Comparison of ENCODE assay signal across 8 mouse cellular contexts in genomic region chr4:57202660-57203361, GRCm38 (mm10). TPM values are rescaled to one million over a fixed set of nuclear protein-coding genes. Genes with fewer than 3 reads are reported as not detected.
DNase-seq lines count a peak whose midpoint lies in the region; ATAC-seq and TF ChIP-seq lines count a peak whose summit lies in the region.

No protein-coding gene starts in this region.

- H3K4me1 ChIP-seq in lung, embryonic 15.5 days = 0 out of 2 replicates have a peak, but pooled peaks cover 8% of the 10 kb centered on the region
- no peaks in the 10 kb centered on the region for H3K4me1 ChIP-seq in cerebellum, adult 2 months (ENCODE audit: control insufficient read depth, insufficient read depth, low read length)
- 0 out of 2 replicates have a peak, but pooled peaks cover 4% of the 10 kb centered on the region for H3K4me1 ChIP-seq in forebrain, embryonic 12.5 days

- peak overlapping the region; percentile 34; the same call in 1 of the 2 replicates for H3K27ac ChIP-seq in lung, embryonic 15.5 days
- H3K27ac ChIP-seq in cerebellum, adult 2 months (ENCODE audit: insufficient read depth, low read length) = no peak overlapping the region
- no peak overlapping the region for H3K27ac ChIP-seq in forebrain, embryonic 12.5 days

- WGBS in lung, embryonic 15.5 days = 38% methylated on average over 10 of the region's 10 CpGs
- WGBS in cerebellum, adult 2 months = 79% methylated on average over 10 of the region's 10 CpGs
- WGBS in forebrain, embryonic 12.5 days = 66% methylated on average over 10 of the region's 10 CpGs

- no peaks in the 10 kb centered on the region for H3K27me3 ChIP-seq in lung, embryonic 15.5 days
- no peaks in the 10 kb centered on the region for H3K27me3 ChIP-seq in cerebellum, adult 2 months (ENCODE audit: control insufficient read depth, insufficient read depth, low read length)
- H3K27me3 ChIP-seq in forebrain, embryonic 12.5 days = no peaks in the 10 kb centered on the region

- DNase-seq in frontal cortex, postnatal 25 days (ENCODE audit: low spot score in 2 of 2) = no peak
- DNase-seq in ZHBTc4 (ENCODE audit: low read depth, low spot score) = peak; percentile 44
- peak; percentile 50 to 58 for DNase-seq in gastrocnemius, adult 8-10 months (ENCODE audit: low spot score in 2 of 2)
- no peak for DNase-seq in cerebellum, adult 2 months
- no peak for DNase-seq in layer of hippocampus, postnatal 36 days

- no peak overlapping the region for H3K4me3 ChIP-seq in lung, embryonic 15.5 days
- H3K4me3 ChIP-seq in cerebellum, adult 2 months (replicated peaks; ENCODE audit: insufficient read depth, low read depth, low read length) = no peak overlapping the region
- no peak overlapping the region for H3K4me3 ChIP-seq in forebrain, embryonic 12.5 days (replicated peaks)

- TF ChIP-seq POLR2A in cerebellum, adult 2 months (IDR thresholded peaks at IDR 0.05; ENCODE audit: borderline replicate concordance, insufficient read depth, low read length) = no peak

- H3K9ac ChIP-seq in lung, embryonic 15.5 days = no peak overlapping the region
- H3K9ac ChIP-seq in forebrain, embryonic 12.5 days = no peak overlapping the region

- no peaks in the 10 kb centered on the region for H3K9me3 ChIP-seq in lung, embryonic 15.5 days
- H3K9me3 ChIP-seq in forebrain, embryonic 12.5 days = no peaks in the 10 kb centered on the region

- H3K4me2 ChIP-seq in lung, embryonic 15.5 days = no peak overlapping the region
- H3K4me2 ChIP-seq in forebrain, embryonic 12.5 days = no peak overlapping the region

- ATAC-seq in frontal cortex, adult (ENCODE audit: low TSS enrichment) = peak; percentile 66
- ATAC-seq in lung, embryonic 15.5 days (ENCODE audit: borderline replicate concordance, extremely low read depth, low FRiP score, low TSS enrichment) = no peak
- ATAC-seq in forebrain, embryonic 12.5 days (ENCODE audit: low FRiP score) = no peak

- TF ChIP-seq CTCF in cerebellum, adult 2 months (IDR thresholded peaks at IDR 0.05; ENCODE audit: borderline replicate concordance, insufficient read depth, low read depth, low read length) = no peak

- H3K36me3 ChIP-seq in lung, embryonic 15.5 days = 0 out of 2 replicates have a peak, but pooled peaks cover 4% of the 10 kb centered on the region
- no peaks in the 10 kb centered on the region for H3K36me3 ChIP-seq in forebrain, embryonic 12.5 days (replicated peaks)

RNA-seq across cellular contexts. Expression of gene Epb41l4b, which starts 59.6 kb away (rescaled TPM):
- total RNA-seq in gastrocnemius, adult 8-10 months (2022) = 1 to 10 TPM; 3.6 to 7.4 (median 5.8) TPM
- polyA plus RNA-seq in lung, embryonic 15.5 days (2015; fragmentation: Nextera tagmentation; extraction: Ambion mirVana) = 1.1 and 1.4 TPM in 2 replicates
- 37.4 and 40.4 TPM in 2 replicates for polyA plus RNA-seq in cerebellum, adult 2 months (2012; rRNA removed)
- 0.54 and 0.64 TPM in 2 replicates for polyA plus RNA-seq in forebrain, embryonic 12.5 days (2016; fragmentation: Nextera tagmentation; extraction: Ambion mirVana)
- 10 to 100 TPM; 20.4 to 23.5 TPM for total RNA-seq in layer of hippocampus, postnatal 36 days (2021)

Comparison
In these comparisons a context has a peak if more than half of its experiments do, and no peak if none do; other contexts are left out.
1. DNase-seq: peak in ZHBTc4 (single experiment) and gastrocnemius, adult 8-10 months (2 of 2); none in frontal cortex, postnatal 25 days (0 of 2), cerebellum, adult 2 months (0 of 2) and layer of hippocampus, postnatal 36 days (0 of 2).
2. RNA of gene Epb41l4b, which starts 59.6 kb away (polyA plus RNA-seq): 37.4 to 40.4 TPM in cerebellum, adult 2 months; 1.1 to 1.4 TPM in lung, embryonic 15.5 days and 0.54 to 0.64 TPM in forebrain, embryonic 12.5 days; every median in the first group is over 10 times any median in the second.